Mouse (Mus musculus) neural tube, embryonic 12.5 days (tissue): ENCODE measurements at regions not wholly inside any gene's neighbourhood (a gene's known extent, or its start where the extent isn't known, plus 50 kb on each side); places are given as distances from the start of the nearest gene placed in this dataset.

Experiments used
- ATAC-seq: fragments of 200-750 bp; cut with Nextera tagmentation; 2 replicates; pipeline ENCODE4 v1.8.0; 2017; ENCODE audit warnings: low read depth, mild to moderate bottlenecking, moderate TSS enrichment, moderate library complexity; ENCODE audit not compliant: low FRiP score
- H3K27ac ChIP-seq: fragments of 300-500 bp; sonication (generic); 2 replicates; pipeline ENCODE4 v1.5.1; 2016
- H3K27me3 ChIP-seq: fragments of 300-500 bp; sonication (generic); replicated peaks from 2 replicates; pipeline ENCODE4 v1.6.1; 2016; ENCODE audit warnings: mild to moderate bottlenecking
- H3K36me3 ChIP-seq: fragments of 300-500 bp; sonication (generic); 2 replicates; pipeline ENCODE4 v1.6.1; 2016; ENCODE audit warnings: mild to moderate bottlenecking
- H3K4me1 ChIP-seq: fragments of 300-500 bp; sonication (generic); 2 replicates; pipeline ENCODE4 v1.6.1; 2016
- H3K4me2 ChIP-seq: fragments of 300-500 bp; sonication (generic); replicated peaks from 2 replicates; pipeline ENCODE4 v1.6.1; 2016; ENCODE audit warnings: mild to moderate bottlenecking
- H3K4me3 ChIP-seq: fragments of 300-500 bp; sonication (generic); 2 replicates; pipeline ENCODE4 v1.5.1; 2016
- H3K9ac ChIP-seq: fragments of 300-500 bp; sonication (generic); 2 replicates; pipeline ENCODE4 v1.6.1; 2016; ENCODE audit warnings: mild to moderate bottlenecking
- H3K9me3 ChIP-seq: fragments of 300-500 bp; sonication (generic); 2 replicates; pipeline ENCODE4 v1.6.1; 2016; ENCODE audit warnings: mild to moderate bottlenecking
- WGBS: fragments of 180-500 bp; shearing (Covaris S2); methylation state at CpG from one replicate; pipeline ENCODE4 v1.1.7; 2016; 5-methylcytosine and 5-hydroxymethylcytosine counted together

DNA sequence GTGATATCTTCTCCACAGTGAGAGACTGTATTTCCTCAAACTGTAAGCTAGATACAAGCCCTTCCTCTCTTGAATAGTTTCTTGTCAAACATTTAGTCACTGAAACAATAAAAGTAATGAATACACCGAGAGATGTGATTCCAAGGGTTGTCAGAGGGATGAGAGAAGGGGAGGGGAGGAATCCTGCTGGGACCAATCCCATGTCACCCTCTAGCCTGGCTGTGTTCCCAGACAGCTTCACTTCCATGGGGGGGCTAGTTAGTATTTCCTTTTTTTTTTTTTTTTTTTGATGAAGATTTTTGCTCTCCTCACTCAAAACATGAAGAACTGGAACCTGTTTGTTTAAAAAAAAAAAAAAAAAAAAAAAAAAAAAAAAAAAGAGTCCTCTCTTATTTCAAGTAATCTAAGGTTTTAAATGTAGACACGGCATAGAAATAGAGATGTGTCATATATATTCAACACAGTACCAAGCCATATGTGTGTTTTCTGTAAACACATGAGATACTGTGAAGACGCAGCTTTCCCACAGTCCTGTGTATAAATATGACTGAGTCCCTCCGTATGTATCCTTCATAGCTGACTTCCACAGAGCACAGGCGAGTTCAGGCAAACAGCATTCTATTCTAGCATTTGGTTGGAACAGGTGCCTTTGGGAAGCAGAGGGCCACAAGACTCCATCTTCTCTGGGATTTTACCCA, 51.9 kb upstream of the Agap1 start:
- WGBS: 88% methylated on average over 5 of the region's 5 CpGs
- Histone ChIP-seq H3K27me3 (no peaks in the 10 kb centered on the region), H3K36me3 (no peaks in the 10 kb centered on the region), H3K27ac (no peak overlapping the region), H3K4me3 (no peak overlapping the region), H3K4me1 (peaks cover 13% of the 10 kb centered on the region), H3K9ac (no peak overlapping the region), H3K4me2 (no peak overlapping the region), H3K9me3 (no peaks in the 10 kb centered on the region)
- ATAC-seq: no peak

DNA sequence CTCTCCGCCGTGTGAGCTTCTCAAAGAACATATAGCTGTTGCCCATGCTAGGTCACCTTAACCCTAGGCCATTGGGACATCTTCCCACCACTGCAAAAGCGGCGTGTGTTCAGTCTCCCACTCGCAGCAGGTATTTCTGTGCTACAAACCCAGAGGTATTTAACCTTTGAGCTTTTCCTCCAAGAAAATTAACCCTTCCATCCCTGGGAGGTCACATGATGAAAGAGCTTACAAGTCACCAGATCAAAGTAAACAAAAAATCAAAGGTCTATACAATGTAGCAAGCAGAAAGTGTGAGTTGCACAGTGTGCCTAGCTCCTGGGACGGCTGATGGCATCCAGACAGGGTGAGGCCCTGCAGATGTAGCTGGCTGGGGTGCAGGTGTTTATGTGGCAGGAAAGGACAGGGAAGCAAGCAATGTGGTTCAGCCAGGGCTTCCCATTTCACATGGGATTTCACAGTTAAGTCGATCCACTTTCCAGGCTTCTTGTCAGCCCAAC, 51.0 kb upstream of the Agap1 start:
- Histone ChIP-seq H3K9ac (no peak overlapping the region), H3K27me3 (no peaks in the 10 kb centered on the region), H3K4me1 (peaks cover 13% of the 10 kb centered on the region), H3K36me3 (no peaks in the 10 kb centered on the region), H3K27ac (no peak overlapping the region), H3K4me2 (no peak overlapping the region), H3K9me3 (no peaks in the 10 kb centered on the region), H3K4me3 (no peak overlapping the region)
- no peak for ATAC-seq
- 71% methylated on average over 7 of the region's 7 CpGs for WGBS
